Comparison of ENCODE assay signal across 8 mouse cellular contexts in the genomic region with DNA sequence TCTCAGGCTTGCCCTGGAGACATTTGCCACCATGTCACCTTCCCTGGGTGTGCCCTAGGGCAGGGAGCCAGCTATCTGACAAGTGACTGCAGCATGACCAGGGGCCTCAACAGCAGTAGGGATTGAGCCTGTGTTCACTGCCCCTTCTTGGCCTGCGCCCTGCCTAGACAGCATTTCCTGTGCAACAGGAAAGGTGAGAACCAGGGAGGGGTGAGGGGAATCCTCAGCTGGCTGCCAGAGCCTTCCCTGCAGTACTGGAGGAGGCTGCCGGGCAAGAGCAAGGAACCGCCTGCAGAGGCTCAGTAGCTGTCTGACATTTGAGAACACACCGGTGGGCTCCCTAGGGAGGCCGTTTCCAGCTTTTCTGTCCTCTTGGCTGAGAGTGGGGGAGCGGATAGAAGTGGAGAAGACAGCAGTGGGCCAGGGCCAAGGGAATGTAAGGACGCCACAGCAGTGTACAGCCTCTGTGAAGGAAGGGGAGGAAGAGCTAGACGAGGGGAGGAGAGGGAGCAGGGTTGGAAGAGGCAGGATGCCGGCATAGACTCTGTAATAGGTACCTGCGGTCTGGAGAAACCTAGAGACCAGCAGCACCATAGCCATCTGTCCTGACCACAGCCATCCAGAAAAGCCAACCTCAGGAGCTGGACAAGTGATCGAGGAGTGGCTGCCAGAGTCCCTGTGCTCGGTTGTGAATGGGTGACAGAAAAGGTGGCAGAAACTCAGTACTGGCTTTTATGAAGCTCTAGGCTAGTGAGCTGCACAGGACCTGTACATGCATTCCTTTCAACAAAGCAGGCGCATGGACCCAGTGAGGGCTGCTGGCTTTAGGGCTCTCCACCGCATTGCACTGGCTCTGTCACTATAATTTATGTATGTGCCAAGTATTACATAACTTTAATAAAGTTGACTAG. TPM values are rescaled to one million over a fixed set of nuclear protein-coding genes. Genes with fewer than 3 reads are reported as not detected.
A peak's percentile ranks its signal among the peaks of the same experiment; 100 is the strongest.
DNase-seq lines count a peak whose midpoint lies in the region; ATAC-seq and TF ChIP-seq lines count a peak whose summit lies in the region.

No protein-coding gene starts in this region.

- peak; percentile 29; the same call in 1 of the 2 replicates for ATAC-seq in forebrain, postnatal 0 days
- no peak for ATAC-seq in midbrain, embryonic 14.5 days (ENCODE audit: low FRiP score, low TSS enrichment)

- 56% methylated on average over 14 of the region's 14 CpGs for WGBS in forebrain, postnatal 0 days
- WGBS in hindbrain, embryonic 10.5 days, result 44% methylated on average over 14 of the region's 14 CpGs
- WGBS in limb, embryonic 10.5 days, result 36% methylated on average over 14 of the region's 14 CpGs
- 53% methylated on average over 14 of the region's 14 CpGs for WGBS in midbrain, embryonic 14.5 days

- H3K36me3 ChIP-seq in forebrain, postnatal 0 days (ENCODE audit: insufficient read depth), result peaks cover 45% of the 10 kb centered on the region
- peaks cover 53% of the 10 kb centered on the region for H3K36me3 ChIP-seq in hindbrain, embryonic 10.5 days
- H3K36me3 ChIP-seq in limb, embryonic 10.5 days, result peaks cover 49% of the 10 kb centered on the region
- H3K36me3 ChIP-seq in midbrain, embryonic 14.5 days (ENCODE audit: control insufficient read depth, insufficient read depth, low read length), result peaks cover 49% of the 10 kb centered on the region

- H3K27ac ChIP-seq in forebrain, postnatal 0 days (ENCODE audit: low read depth, low read length), result peak overlapping the region; percentile 52
- peak overlapping the region; percentile 66; the same call in 1 of the 2 replicates for H3K27ac ChIP-seq in hindbrain, embryonic 10.5 days
- peak overlapping the region; percentile 84 for H3K27ac ChIP-seq in limb, embryonic 10.5 days
- H3K27ac ChIP-seq in midbrain, embryonic 14.5 days (replicated peaks; ENCODE audit: low read depth, low read length), result peak overlapping the region; percentile 49

- no peak overlapping the region for H3K9ac ChIP-seq in forebrain, postnatal 0 days
- H3K9ac ChIP-seq in midbrain, embryonic 14.5 days (replicated peaks; ENCODE audit: low read length), result 0 out of 2 replicates have a peak overlapping the region, but pooled peaks have one; percentile 17

- H3K9me3 ChIP-seq in forebrain, postnatal 0 days (ENCODE audit: low read length), result no peaks in the 10 kb centered on the region
- no peaks in the 10 kb centered on the region for H3K9me3 ChIP-seq in hindbrain, embryonic 10.5 days
- no peaks in the 10 kb centered on the region for H3K9me3 ChIP-seq in limb, embryonic 10.5 days (replicated peaks)
- H3K9me3 ChIP-seq in midbrain, embryonic 14.5 days (ENCODE audit: control insufficient read depth, low read length), result no peaks in the 10 kb centered on the region

- H3K27me3 ChIP-seq in forebrain, postnatal 0 days (ENCODE audit: insufficient read depth, low read length), result no peaks in the 10 kb centered on the region
- no peaks in the 10 kb centered on the region for H3K27me3 ChIP-seq in hindbrain, embryonic 10.5 days (ENCODE audit: insufficient read depth, poor library complexity, severe bottlenecking)
- H3K27me3 ChIP-seq in limb, embryonic 10.5 days (ENCODE audit: low read depth, poor library complexity, severe bottlenecking), result no peaks in the 10 kb centered on the region
- H3K27me3 ChIP-seq in midbrain, embryonic 14.5 days (ENCODE audit: control insufficient read depth, insufficient read depth, low read length), result no peaks in the 10 kb centered on the region

- TF ChIP-seq CTCF in forebrain, postnatal 0 days (IDR thresholded peaks at IDR 0.05; ENCODE audit: low read depth), result no peak

- no peak overlapping the region for H3K4me3 ChIP-seq in forebrain, postnatal 0 days (ENCODE audit: low read depth, low read length)
- peak overlapping the region; percentile 12; the same call in 1 of the 2 replicates for H3K4me3 ChIP-seq in hindbrain, embryonic 10.5 days
- H3K4me3 ChIP-seq in limb, embryonic 10.5 days, result peak overlapping the region; percentile 16
- H3K4me3 ChIP-seq in midbrain, embryonic 14.5 days (replicated peaks; ENCODE audit: low read depth, low read length), result no peak overlapping the region

- no peak overlapping the region for H3K4me2 ChIP-seq in forebrain, postnatal 0 days (ENCODE audit: low read depth)
- H3K4me2 ChIP-seq in midbrain, embryonic 14.5 days (ENCODE audit: low read length), result no peak overlapping the region

- peak; percentile 57 for DNase-seq in R1 (ENCODE audit: low read depth, low spot score)
- peak; percentile 74 for DNase-seq in cerebellum, adult 18-20 months
- peak; percentile 41 for DNase-seq in forebrain, postnatal 0 days
- DNase-seq in hindbrain, embryonic 10.5 days (ENCODE audit: low spot score), result peak; percentile 56
- DNase-seq in limb, embryonic 10.5 days (ENCODE audit: low spot score), result peak; percentile 62
- DNase-seq in midbrain, embryonic 14.5 days, result peak; percentile 40
- DNase-seq in thymus, postnatal 4 days, result peak; percentile 62
- DNase-seq in c-Kit-positive CD71-positive TER-119-positive erythroid progenitor cells, embryonic 14.5 days (ENCODE audit: low spot score), result no peak

- H3K4me1 ChIP-seq in forebrain, postnatal 0 days (ENCODE audit: insufficient read depth), result no peaks in the 10 kb centered on the region
- H3K4me1 ChIP-seq in hindbrain, embryonic 10.5 days (replicated peaks), result peaks cover 28% of the 10 kb centered on the region
- peaks cover 29% of the 10 kb centered on the region for H3K4me1 ChIP-seq in limb, embryonic 10.5 days
- no peaks in the 10 kb centered on the region for H3K4me1 ChIP-seq in midbrain, embryonic 14.5 days (ENCODE audit: control insufficient read depth, insufficient read depth, low read length)

RNA-seq across cellular contexts. Expression of gene Ppia, which starts 8.7 kb away (rescaled TPM):
- 3,025 and 4,002 TPM in 2 replicates for total RNA-seq in forebrain, postnatal 0 days (2014; rRNA removed)
- polyA plus RNA-seq in forebrain, postnatal 0 days (2015; fragmentation: Nextera tagmentation; extraction: Ambion mirVana), result 5,423 and 7,006 TPM in 2 replicates
- polyA plus RNA-seq in hindbrain, embryonic 10.5 days (2016; fragmentation: Nextera tagmentation; extraction: Ambion mirVana), result 5,657 and 6,044 TPM in 2 replicates
- 5,840 and 6,698 TPM in 2 replicates for polyA plus RNA-seq in limb, embryonic 10.5 days (2016; fragmentation: Nextera tagmentation; extraction: Ambion mirVana)
- 3,781 and 4,177 TPM in 2 replicates for polyA plus RNA-seq in midbrain, embryonic 14.5 days (2014; fragmentation: Nextera tagmentation; extraction: Ambion mirVana)

RNA-seq across cellular contexts. Expression of gene Zmiz2, which starts 17.6 kb away (rescaled TPM):
- total RNA-seq in forebrain, postnatal 0 days (2014; rRNA removed), result 109 and 129 TPM in 2 replicates
- 38.1 and 43.8 TPM in 2 replicates for polyA plus RNA-seq in forebrain, postnatal 0 days (2015; fragmentation: Nextera tagmentation; extraction: Ambion mirVana)
- polyA plus RNA-seq in hindbrain, embryonic 10.5 days (2016; fragmentation: Nextera tagmentation; extraction: Ambion mirVana), result 15.6 and 19.0 TPM in 2 replicates
- polyA plus RNA-seq in limb, embryonic 10.5 days (2016; fragmentation: Nextera tagmentation; extraction: Ambion mirVana), result 10.9 and 12.4 TPM in 2 replicates
- polyA plus RNA-seq in midbrain, embryonic 14.5 days (2014; fragmentation: Nextera tagmentation; extraction: Ambion mirVana), result 41.6 and 42.6 TPM in 2 replicates

RNA-seq across cellular contexts. Expression of gene H2afv, which starts 37.7 kb away (rescaled TPM):
- 55.3 and 68.0 TPM in 2 replicates for total RNA-seq in forebrain, postnatal 0 days (2014; rRNA removed)
- 185 and 235 TPM in 2 replicates for polyA plus RNA-seq in forebrain, postnatal 0 days (2015; fragmentation: Nextera tagmentation; extraction: Ambion mirVana)
- 881 and 962 TPM in 2 replicates for polyA plus RNA-seq in hindbrain, embryonic 10.5 days (2016; fragmentation: Nextera tagmentation; extraction: Ambion mirVana)
- polyA plus RNA-seq in limb, embryonic 10.5 days (2016; fragmentation: Nextera tagmentation; extraction: Ambion mirVana), result 583 and 781 TPM in 2 replicates
- 341 and 379 TPM in 2 replicates for polyA plus RNA-seq in midbrain, embryonic 14.5 days (2014; fragmentation: Nextera tagmentation; extraction: Ambion mirVana)

Comparison
In these comparisons a context has a peak if more than half of its experiments do, and no peak if none do; other contexts are left out.
1. H3K4me3 ChIP-seq: peak in hindbrain, embryonic 10.5 days (single experiment) and limb, embryonic 10.5 days (single experiment); none in forebrain, postnatal 0 days (single experiment) and midbrain, embryonic 14.5 days (single experiment).
2. Peak in every context shown above with its lines, with median percentiles within 50 percentile points of each other: H3K27ac ChIP-seq.